15 mouse cellular contexts compared by ENCODE assay signal in genomic region chr7:98276263-98276662, GRCm38 (mm10). TPM values are rescaled to one million over a fixed set of nuclear protein-coding genes. Genes with fewer than 3 reads are reported as not detected.
DNase-seq lines count a peak whose midpoint lies in the region; ATAC-seq and TF ChIP-seq lines count a peak whose summit lies in the region.
"Had no signal": no experiment of that assay in that cellular context is flagged by ENCODE, and none has a peak within 500 bp of the region (broad histone marks: within the 10 kb centered on the region; RNA-seq: fewer than 3 reads in every experiment).

No protein-coding gene starts in this region.

- no peak overlapping the region for H3K27ac ChIP-seq in heart, adult 2 months
- H3K27ac ChIP-seq in lung, embryonic 14.5 days (ENCODE audit: low read depth) = no peak overlapping the region
- H3K27ac ChIP-seq: liver, embryonic 13.5 days; midbrain, embryonic 13.5 days had no signal

- no peak for TF ChIP-seq POLR2A in heart, adult 2 months (IDR thresholded peaks at IDR 0.05; ENCODE audit: insufficient read depth, low read depth, low read length)

- DNase-seq in heart, adult 2 months = no peak
- DNase-seq in heart, postnatal 25 days (ENCODE audit: low spot score) = no peak
- peak; percentile 39 for DNase-seq in lung, embryonic 14.5 days
- DNase-seq in lung, postnatal 4 days = no peak
- peak; percentile 6 for DNase-seq in ZHBTc4 (ENCODE audit: low read depth, low spot score)
- DNase-seq in splenic B cell, adult 2 months (ENCODE audit: low read depth, low spot score) = peak; percentile 27
- no peak for DNase-seq in cerebellum, adult 9-10 months
- DNase-seq: adrenal gland, adult 8-10 months; cerebellum, adult 11-12 months; heart, postnatal 4 days; kidney, postnatal 10 days; liver, embryonic 13.5 days had no signal

- no peaks in the 10 kb centered on the region for H3K79me2 ChIP-seq in heart, adult 2 months (replicated peaks; ENCODE audit: control insufficient read depth, insufficient read depth, low read length)

- ATAC-seq in lung, embryonic 14.5 days (ENCODE audit: insufficient read depth) = no peak
- no peak for ATAC-seq in frontal cortex, adult (ENCODE audit: low TSS enrichment)
- ATAC-seq: forebrain, embryonic 16.5 days; midbrain, embryonic 13.5 days had no signal

- H3K27me3 ChIP-seq in heart, adult 2 months (ENCODE audit: control insufficient read depth, insufficient read depth, low read length) = no peaks in the 10 kb centered on the region
- no peaks in the 10 kb centered on the region for H3K27me3 ChIP-seq in lung, embryonic 14.5 days (ENCODE audit: insufficient read depth, low read length)
- H3K27me3 ChIP-seq in splenic B cell, adult 2 months (ENCODE audit: control insufficient read depth, insufficient read depth, low read length, poor library complexity, severe bottlenecking) = no peaks in the 10 kb centered on the region
- H3K27me3 ChIP-seq: liver, embryonic 13.5 days; midbrain, embryonic 13.5 days had no signal

- H3K9ac ChIP-seq in heart, adult 2 months (ENCODE audit: low read depth, low read length) = no peak overlapping the region
- no peak overlapping the region for H3K9ac ChIP-seq in lung, embryonic 14.5 days
- H3K9ac ChIP-seq: liver, embryonic 13.5 days; midbrain, embryonic 13.5 days had no signal

- H3K9me3 ChIP-seq in lung, embryonic 14.5 days (ENCODE audit: low read depth, low read length) = no peaks in the 10 kb centered on the region
- H3K9me3 ChIP-seq: liver, embryonic 13.5 days; midbrain, embryonic 13.5 days had no signal

- no peaks in the 10 kb centered on the region for H3K36me3 ChIP-seq in heart, adult 2 months (ENCODE audit: control insufficient read depth, insufficient read depth, low read length)
- H3K36me3 ChIP-seq in lung, embryonic 14.5 days (ENCODE audit: insufficient read depth) = no peaks in the 10 kb centered on the region
- no peaks in the 10 kb centered on the region for H3K36me3 ChIP-seq in splenic B cell, adult 2 months (ENCODE audit: control insufficient read depth, insufficient read depth, low read length, poor library complexity, severe bottlenecking)
- H3K36me3 ChIP-seq: liver, embryonic 13.5 days; midbrain, embryonic 13.5 days had no signal

- no peak overlapping the region for H3K4me2 ChIP-seq in lung, embryonic 14.5 days
- H3K4me2 ChIP-seq: liver, embryonic 13.5 days; midbrain, embryonic 13.5 days had no signal

- peak; percentile 55 for TF ChIP-seq CTCF in heart, adult 2 months (IDR thresholded peaks at IDR 0.05)
- peak; percentile 29 for TF ChIP-seq CTCF in lung, embryonic 14.5 days (IDR thresholded peaks at IDR 0.05; ENCODE audit: low read depth)

- no peak for TF ChIP-seq EP300 in heart, adult 2 months (IDR thresholded peaks at IDR 0.05; ENCODE audit: insufficient read depth, low read depth, low read length)

- no peak overlapping the region for H3K4me3 ChIP-seq in heart, adult 2 months
- no peak overlapping the region for H3K4me3 ChIP-seq in lung, embryonic 14.5 days (ENCODE audit: low read depth, low read length)
- H3K4me3 ChIP-seq: liver, embryonic 13.5 days; midbrain, embryonic 13.5 days had no signal

- intact Hi-C loops in heart, adult 2 months (cut with DNase I) = no loop called here
- intact Hi-C loops in heart, postnatal 25 days (cut with DNase I) = no loop called here

- H3K4me1 ChIP-seq in heart, adult 2 months (ENCODE audit: control insufficient read depth, insufficient read depth, low read length) = no peaks in the 10 kb centered on the region
- H3K4me1 ChIP-seq in lung, embryonic 14.5 days (ENCODE audit: insufficient read depth) = no peaks in the 10 kb centered on the region
- H3K4me1 ChIP-seq: liver, embryonic 13.5 days; midbrain, embryonic 13.5 days had no signal

RNA-seq across cellular contexts. Expression of gene Acer3, which starts 44.7 kb away (rescaled TPM):
- 10 to 100 TPM; 11.0 to 13.2 TPM for total RNA-seq in heart, adult 2 months (2021)
- 5.5 and 8.7 TPM in 2 replicates for polyA plus RNA-seq in heart, adult 2 months (2012; rRNA removed)
- total RNA-seq in heart, postnatal 25 days (2021) = 10 to 100 TPM; 12.2 to 12.3 TPM
- 22.2 and 27.9 TPM in 2 replicates for polyA plus RNA-seq in lung, embryonic 14.5 days (2014; fragmentation: Nextera tagmentation; extraction: Ambion mirVana)

Comparison
In these comparisons a context has a peak if more than half of its experiments do, and no peak if none do; other contexts are left out.
1. DNase-seq: peak in lung, embryonic 14.5 days (single experiment), ZHBTc4 (single experiment) and splenic B cell, adult 2 months (single experiment); none in heart, adult 2 months (0 of 2), heart, postnatal 25 days (single experiment), lung, postnatal 4 days (0 of 2) and cerebellum, adult 9-10 months (single experiment).